Mouse (Mus musculus) lung, postnatal 4 days (tissue): ENCODE measurements around the gene H2afv.

Experiments
- DNase-seq, 2 experiments: peaks; one replicate each; pipeline ENCODE4 v3.0.0; 2021

Gene H2afv

DNA sequence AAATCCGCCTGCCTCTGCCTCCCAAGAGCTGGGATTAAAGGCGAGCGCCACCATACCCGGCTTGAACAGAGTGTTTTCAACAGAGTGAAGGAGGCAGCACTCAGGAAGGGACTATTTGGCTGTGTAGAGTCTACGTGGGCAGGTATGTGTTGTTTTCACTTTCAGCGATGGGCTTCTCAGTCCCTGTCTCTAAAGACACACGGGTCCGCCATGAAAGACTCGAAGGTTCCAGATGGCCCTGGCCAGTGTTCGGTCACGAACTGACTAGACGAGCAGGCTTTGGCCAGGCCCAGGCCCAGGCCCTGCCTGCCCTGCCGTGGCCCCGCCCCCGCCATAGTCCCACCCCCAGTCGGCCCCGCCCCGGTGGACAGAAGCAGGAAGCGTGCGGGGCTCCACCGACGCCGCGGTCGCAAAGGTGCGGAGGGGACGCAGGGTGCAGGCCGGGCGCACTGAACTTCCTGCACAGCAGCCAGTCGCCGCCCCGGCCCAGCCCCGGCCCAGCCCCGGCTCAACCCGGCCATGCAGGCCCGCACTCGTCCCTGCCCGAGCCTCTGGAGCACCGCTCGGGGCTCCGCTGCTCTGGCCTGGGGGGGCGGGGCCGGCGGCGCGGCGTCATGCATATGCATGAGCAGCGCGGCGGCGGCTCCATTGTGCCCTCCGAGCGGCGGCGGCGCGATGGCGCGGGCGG is 55.4 kb downstream of the H2afv start, which contains the start of gene Zmiz2:
Gene Zmiz2, plus strand, starts transcription at position 349 of the 688 bp plus-strand sequence.
- DNase-seq, result peak; percentile 97 to 98

DNA sequence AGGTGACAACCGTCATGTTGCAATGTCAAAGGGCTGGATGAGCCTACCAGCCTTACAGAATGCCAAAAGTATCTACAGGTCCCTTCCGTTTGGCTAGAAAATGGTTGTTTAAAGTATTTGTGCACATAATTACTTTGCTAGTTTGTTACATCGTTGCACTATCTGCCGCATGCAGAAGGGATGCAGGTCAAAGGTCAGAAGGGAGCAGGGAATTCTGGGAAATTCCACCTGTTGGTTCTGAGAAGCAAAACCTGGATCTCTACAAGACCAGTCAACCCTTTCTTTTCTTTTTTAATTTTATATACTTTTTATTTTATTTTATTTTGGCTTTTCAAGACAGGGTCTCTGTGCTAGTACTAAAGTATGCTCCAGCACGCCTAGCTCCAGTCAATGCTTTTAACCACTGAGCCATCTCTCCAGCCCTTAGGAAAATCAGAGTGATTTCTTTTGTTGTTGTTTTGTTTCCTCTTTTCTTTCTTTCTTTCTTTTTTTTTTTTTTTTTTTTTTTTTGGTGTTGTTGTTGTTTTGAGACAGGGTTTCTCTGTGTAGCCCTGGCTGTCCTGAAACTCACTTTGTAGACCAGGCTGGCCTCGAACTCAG is 56.0 kb downstream of the H2afv start:
- DNase-seq, result no peak

DNA sequence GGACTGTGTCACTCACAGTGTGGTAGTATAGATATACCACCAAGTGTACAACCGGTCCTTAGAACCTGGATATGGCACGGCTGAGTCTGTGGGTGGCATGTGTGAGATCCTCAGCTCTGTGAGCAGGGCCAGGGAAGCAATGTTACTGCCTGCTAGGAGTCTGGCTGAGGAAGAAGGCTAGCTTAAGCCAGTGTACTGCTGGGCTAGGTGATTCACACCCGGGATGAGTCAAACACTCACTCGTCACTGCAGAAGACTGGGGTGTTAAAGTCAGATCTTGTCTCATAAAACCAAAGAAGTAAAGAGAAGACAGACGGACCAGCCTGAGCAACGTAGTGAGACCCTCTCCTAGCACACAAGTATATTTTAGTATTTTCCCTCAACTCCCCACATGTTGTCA is 63.3 kb downstream of the H2afv start:
- no peak for DNase-seq
